Mouse (Mus musculus): ENCODE measurements around the gene Ube2o.

Gene Ube2o

DNA sequence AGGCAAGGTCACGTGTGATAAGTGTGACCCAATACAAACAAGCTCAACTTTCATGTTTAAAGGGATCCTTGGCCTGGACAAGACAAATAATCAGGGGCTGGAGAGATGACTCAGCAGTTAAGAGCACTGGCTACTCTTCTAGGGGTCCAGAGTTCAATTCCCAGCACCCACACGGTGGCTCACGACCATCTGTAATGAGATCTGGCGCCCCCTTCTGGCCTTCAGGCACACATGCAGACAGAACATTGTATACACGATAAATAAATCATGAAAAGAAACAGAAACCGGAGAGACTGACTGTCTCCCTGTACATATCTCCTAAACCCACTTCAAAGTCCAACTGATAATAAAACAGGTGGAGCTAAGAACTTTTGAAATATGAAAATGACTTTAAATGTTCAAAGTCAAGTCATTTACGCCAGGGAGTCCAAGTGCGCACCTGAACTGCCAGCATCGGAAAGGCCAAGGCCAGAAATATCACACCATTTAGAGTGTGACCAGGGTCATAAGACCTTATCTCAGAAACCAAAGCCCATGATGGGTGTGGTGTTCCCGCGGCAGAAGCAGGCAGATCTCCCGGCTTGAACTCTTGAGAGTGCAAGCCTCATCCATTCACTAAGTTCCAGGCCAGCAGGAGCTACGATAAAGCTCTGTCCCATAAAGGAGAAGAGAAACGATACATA is 92.4 kb downstream of the Ube2o start:
- in situ Hi-C loops (cut with MboI, MseI) = no loop called here

DNA sequence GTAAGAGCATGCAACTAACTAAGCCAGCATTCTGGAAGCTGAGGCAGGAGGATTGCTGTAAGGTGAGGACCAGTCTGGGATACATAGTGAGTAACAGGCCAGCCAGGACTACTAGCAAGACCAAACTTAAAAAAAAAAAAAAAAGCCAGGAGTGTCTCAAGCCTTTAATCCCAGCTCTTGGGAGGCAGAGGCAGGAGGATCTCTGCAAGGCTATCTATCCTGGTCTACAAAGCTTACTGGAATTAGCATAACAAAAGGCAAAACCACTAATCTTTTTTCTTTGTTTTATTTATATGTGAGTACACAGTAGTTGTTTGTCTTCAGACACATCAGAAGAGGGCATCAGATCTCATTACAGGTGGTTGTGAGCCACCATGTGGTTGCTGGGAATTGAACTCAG is 93.0 kb downstream of the Ube2o start:
- in situ Hi-C loops (cut with MboI, MseI) = no loop called here
